Mouse (Mus musculus) hindbrain, embryonic 16.5 days (tissue): ENCODE measurements around the gene Rgs3. TPM values are rescaled to one million over a fixed set of nuclear protein-coding genes. Genes with fewer than 3 reads are reported as not detected.

Source experiments
- ATAC-seq: fragments of 200-750 bp; cut with Nextera tagmentation; 2 replicates; pipeline ENCODE4 v1.8.0; 2017; ENCODE audit warnings: moderate TSS enrichment, moderate library complexity
- H3K27ac ChIP-seq: fragments of 300-500 bp; sonication (generic); 2 replicates; pipeline ENCODE4 v1.5.1; 2014; ENCODE audit warnings: low read depth, mild to moderate bottlenecking, control low read depth, low read length, moderate library complexity
- H3K27me3 ChIP-seq: fragments of 300-500 bp; sonication (generic); replicated peaks from 2 replicates; pipeline ENCODE4 v1.6.1; 2014; ENCODE audit warnings: low read length; ENCODE audit not compliant: control insufficient read depth, insufficient read depth
- H3K36me3 ChIP-seq: fragments of 300-500 bp; sonication (generic); 2 replicates; pipeline ENCODE4 v1.6.1; 2014; ENCODE audit warnings: mild to moderate bottlenecking, low read length, moderate library complexity, mixed read lengths; ENCODE audit not compliant: control insufficient read depth, insufficient read depth
- H3K4me1 ChIP-seq: fragments of 300-500 bp; sonication (generic); 2 replicates; pipeline ENCODE4 v1.6.1; 2014; ENCODE audit warnings: low read depth, low read length; ENCODE audit not compliant: control insufficient read depth, insufficient read depth
- H3K4me2 ChIP-seq: fragments of 300-500 bp; sonication (generic); 2 replicates; pipeline ENCODE4 v1.6.1; 2014; ENCODE audit warnings: mild to moderate bottlenecking, low read length, control low read depth, moderate library complexity
- H3K4me3 ChIP-seq: fragments of 300-500 bp; sonication (generic); 2 replicates; pipeline ENCODE4 v1.5.1; 2014; ENCODE audit warnings: mild to moderate bottlenecking, low read length, control low read depth, moderate library complexity
- H3K9ac ChIP-seq: fragments of 300-500 bp; sonication (generic); 2 replicates; pipeline ENCODE4 v1.6.1; 2014; ENCODE audit warnings: low read depth, mild to moderate bottlenecking, control low read depth, low read length, moderate library complexity
- H3K9me3 ChIP-seq: fragments of 300-500 bp; sonication (generic); 2 replicates; pipeline ENCODE4 v1.6.1; 2014; ENCODE audit warnings: mild to moderate bottlenecking, low read length, moderate library complexity; ENCODE audit not compliant: control insufficient read depth
- WGBS: fragments of 180-500 bp; shearing (Covaris S2); extraction: QIAGEN DNeasy Blood & Tissue Kit; methylation state at CpG from one replicate; pipeline ENCODE4 v1.1.7; 2014; 5-methylcytosine and 5-hydroxymethylcytosine counted together
- polyA plus RNA-seq: library from polyadenylated mRNA; unstranded; fragments of >200 nt; fragmentation: Nextera tagmentation; extraction: Ambion mirVana; gene quantifications from 2 replicates; pipeline ENCODE4 v1.2.1, GENCODE M21; 2015

Gene Rgs3
- polyA plus RNA-seq, 1 experiment from 2014 or later, result 58.1 TPM

- H3K27ac ChIP-seq, result peak overlapping the region; percentile 48
- no peaks in the 10 kb centered on the region for H3K27me3 ChIP-seq
- H3K4me2 ChIP-seq, result peak overlapping the region; percentile 31
- peak overlapping the region; percentile 54 for H3K9ac ChIP-seq
- ATAC-seq, result no peak
- no peaks in the 10 kb centered on the region for H3K36me3 ChIP-seq
- peaks cover 15% of the 10 kb centered on the region for H3K4me1 ChIP-seq
- H3K9me3 ChIP-seq, result no peaks in the 10 kb centered on the region
- H3K4me3 ChIP-seq, result peak overlapping the region; percentile 26
- 78% methylated on average over 3 of the region's 3 CpGs for WGBS
These were observed 60.3 kb downstream of the Rgs3 start for GRCm38 (mm10) chr4:62619965-62620244.

DNA sequence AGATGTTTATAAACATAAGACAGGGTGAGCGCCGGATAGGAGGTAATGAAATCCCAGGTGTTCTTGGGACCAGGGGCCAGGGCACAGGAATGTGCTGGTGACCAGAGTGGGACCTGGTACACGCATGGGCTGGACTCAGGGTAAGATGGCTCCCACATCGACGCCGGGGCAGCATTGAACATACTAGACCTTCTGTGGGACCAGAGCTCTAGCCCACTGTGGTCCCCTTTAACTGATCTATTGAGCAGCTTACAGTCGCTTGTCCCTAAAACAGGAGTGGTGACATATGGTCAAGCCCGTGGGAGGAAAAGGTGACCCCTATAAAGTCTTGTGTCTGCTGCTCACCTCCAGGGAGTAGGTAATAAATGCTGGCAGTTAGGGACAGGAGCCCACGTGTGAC, 61.5 kb downstream of the Rgs3 start:
- Histone ChIP-seq H3K9ac (no peak overlapping the region), H3K4me3 (peak overlapping the region; percentile 8; the same call in 1 of the 2 replicates), H3K27me3 (no peaks in the 10 kb centered on the region), H3K9me3 (no peaks in the 10 kb centered on the region), H3K36me3 (no peaks in the 10 kb centered on the region), H3K4me1 (peaks cover 22% of the 10 kb centered on the region), H3K4me2 (no peak overlapping the region; the same call in 1 of the 2 replicates), H3K27ac (no peak overlapping the region)
- no peak for ATAC-seq
- 87% methylated on average over 9 of the region's 9 CpGs for WGBS

DNA sequence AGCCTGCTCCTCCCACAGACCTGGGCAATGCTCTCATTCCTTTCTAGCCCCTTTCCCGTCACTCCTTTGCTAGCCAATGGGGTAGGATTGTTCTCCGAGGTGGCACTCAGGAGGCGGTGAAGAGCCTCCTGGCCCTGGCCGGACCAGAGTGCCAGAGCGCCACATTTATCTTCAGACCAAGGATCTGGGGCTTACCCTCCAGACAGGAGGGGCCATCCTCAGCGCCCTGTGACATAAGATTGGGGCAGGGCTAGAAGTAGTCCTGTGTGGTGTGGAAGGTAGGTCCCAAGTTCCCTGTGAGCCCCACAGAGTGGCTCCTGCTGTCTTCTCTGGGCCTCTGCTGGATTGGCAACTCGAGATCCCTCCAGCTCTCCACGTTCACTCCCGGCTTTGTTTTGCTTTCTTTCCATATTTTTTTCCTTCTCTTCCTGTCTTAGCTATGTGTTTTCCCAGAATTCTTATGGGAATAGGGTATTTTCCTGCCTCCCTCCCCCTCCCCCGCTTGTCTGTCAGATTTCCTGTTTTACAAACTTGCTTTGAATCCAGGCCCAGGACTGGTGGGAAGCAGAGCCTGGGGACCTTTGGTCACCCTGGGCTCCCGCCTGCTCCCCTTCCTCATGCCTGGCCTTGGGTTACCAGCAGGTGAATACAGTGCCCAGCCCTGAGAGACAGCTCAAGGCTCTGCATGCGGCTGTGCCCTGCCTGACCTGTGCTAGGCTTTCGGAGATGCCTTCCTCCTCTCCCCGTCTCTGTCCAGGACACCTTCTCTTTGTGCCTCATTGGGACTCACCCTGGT, 62.4 kb downstream of the Rgs3 start:
- peak overlapping the region; percentile 16; the same call in 1 of the 2 replicates for H3K4me2 ChIP-seq
- H3K9me3 ChIP-seq, result no peaks in the 10 kb centered on the region
- no peak for ATAC-seq
- 69% methylated on average over 14 of the region's 14 CpGs for WGBS
- peak overlapping the region; percentile 23; the same call in 1 of the 2 replicates for H3K9ac ChIP-seq
- H3K36me3 ChIP-seq, result no peaks in the 10 kb centered on the region
- H3K4me1 ChIP-seq, result peaks cover 31% of the 10 kb centered on the region
- H3K27me3 ChIP-seq, result no peaks in the 10 kb centered on the region
- no peak overlapping the region for H3K4me3 ChIP-seq
- H3K27ac ChIP-seq, result peak overlapping the region; percentile 61

- Histone ChIP-seq H3K27me3 (no peaks in the 10 kb centered on the region), H3K4me2 (no peak overlapping the region; the same call in 1 of the 2 replicates), H3K4me1 (peaks cover 31% of the 10 kb centered on the region), H3K27ac (0 out of 2 replicates have a peak overlapping the region, but pooled peaks have one; percentile 66), H3K9me3 (no peaks in the 10 kb centered on the region), H3K36me3 (no peaks in the 10 kb centered on the region), H3K9ac (0 out of 2 replicates have a peak overlapping the region, but pooled peaks have one; percentile 13), H3K4me3 (no peak overlapping the region)
- no peak for ATAC-seq
- 70% methylated on average over 13 of the region's 13 CpGs for WGBS
These were observed 63.8 kb downstream of the Rgs3 start for GRCm38 (mm10) chr4:62623251-62624015.

DNA sequence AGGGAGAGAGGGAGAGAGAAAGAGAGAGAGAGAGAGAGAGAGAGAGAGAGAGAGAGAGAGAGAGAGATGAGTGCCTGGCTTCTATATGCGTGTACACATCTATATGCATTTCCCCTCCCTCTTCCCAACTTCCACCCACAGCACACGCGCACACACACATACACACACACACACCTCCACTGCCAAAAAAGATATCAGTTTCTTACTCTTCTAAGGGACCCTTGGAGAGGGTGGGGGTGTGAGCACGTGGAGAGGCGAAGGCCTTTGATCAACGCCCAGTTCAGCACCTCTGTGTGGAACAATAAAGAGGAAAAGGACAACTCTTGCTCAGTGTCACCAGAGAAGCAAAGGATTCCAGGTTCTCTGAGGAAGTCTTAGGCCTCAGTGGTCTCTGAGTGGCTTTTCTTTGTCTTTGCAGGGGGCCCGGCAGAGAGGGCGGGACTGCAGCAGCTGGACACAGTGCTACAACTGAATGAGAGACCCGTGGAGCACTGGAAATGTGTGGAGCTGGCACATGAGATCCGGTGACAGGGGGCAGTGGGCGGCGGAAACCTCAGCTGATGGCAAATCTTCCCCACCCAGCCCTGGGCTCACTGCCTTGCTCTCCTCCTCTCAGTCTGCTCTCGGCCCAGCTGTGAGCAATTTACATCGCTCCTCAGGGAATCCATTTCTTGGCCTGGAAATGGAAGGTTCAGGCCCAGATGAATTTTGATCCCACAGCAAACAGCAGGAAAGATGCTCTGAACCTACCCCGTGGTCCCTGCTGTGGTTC, 65.2 kb downstream of the Rgs3 start:
- Histone ChIP-seq H3K9me3 (no peaks in the 10 kb centered on the region), H3K4me2 (no peak overlapping the region; the same call in 1 of the 2 replicates), H3K27me3 (no peaks in the 10 kb centered on the region), H3K36me3 (no peaks in the 10 kb centered on the region), H3K4me3 (no peak overlapping the region), H3K27ac (peak overlapping the region; percentile 48), H3K9ac (peak overlapping the region; percentile 25), H3K4me1 (peaks cover 22% of the 10 kb centered on the region)
- peak; percentile 48 for ATAC-seq
- 30% methylated on average over 15 of the region's 15 CpGs for WGBS

DNA sequence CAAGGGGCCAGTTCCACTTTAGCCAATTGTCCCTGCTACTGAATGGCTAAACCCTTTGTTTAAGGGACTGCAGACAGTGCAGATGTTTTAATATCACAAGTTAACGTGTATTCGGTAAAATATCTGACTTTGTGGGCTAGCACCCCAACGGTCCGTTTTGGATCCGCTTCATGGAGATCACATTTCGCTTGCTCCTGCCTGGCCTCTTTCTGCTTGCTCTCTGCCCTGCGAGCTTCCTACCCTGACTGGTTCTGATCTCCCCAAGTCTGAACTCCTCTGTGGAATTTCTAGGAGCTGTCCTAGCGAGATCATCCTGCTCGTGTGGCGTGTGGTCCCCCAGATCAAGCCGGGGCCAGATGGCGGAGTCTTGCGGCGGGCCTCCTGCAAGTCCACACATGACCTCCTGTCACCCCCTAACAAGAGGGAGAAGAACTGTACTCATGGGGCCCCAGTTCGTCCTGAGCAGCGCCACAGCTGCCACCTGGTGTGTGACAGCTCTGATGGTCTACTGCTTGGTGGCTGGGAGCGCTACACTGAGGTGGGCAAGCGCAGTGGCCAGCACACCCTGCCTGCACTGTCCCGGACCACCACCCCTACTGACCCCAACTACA, 65.9 kb downstream of the Rgs3 start:
- H3K9me3 ChIP-seq, result no peaks in the 10 kb centered on the region
- H3K4me1 ChIP-seq, result peaks cover 20% of the 10 kb centered on the region
- H3K36me3 ChIP-seq, result no peaks in the 10 kb centered on the region
- peak overlapping the region; percentile 25 for H3K9ac ChIP-seq
- no peak overlapping the region for H3K4me3 ChIP-seq
- no peak for ATAC-seq
- WGBS, result 74% methylated on average over 19 of the region's 19 CpGs
- H3K4me2 ChIP-seq, result no peak overlapping the region
- no peak overlapping the region for H3K27ac ChIP-seq
- H3K27me3 ChIP-seq, result no peaks in the 10 kb centered on the region

DNA sequence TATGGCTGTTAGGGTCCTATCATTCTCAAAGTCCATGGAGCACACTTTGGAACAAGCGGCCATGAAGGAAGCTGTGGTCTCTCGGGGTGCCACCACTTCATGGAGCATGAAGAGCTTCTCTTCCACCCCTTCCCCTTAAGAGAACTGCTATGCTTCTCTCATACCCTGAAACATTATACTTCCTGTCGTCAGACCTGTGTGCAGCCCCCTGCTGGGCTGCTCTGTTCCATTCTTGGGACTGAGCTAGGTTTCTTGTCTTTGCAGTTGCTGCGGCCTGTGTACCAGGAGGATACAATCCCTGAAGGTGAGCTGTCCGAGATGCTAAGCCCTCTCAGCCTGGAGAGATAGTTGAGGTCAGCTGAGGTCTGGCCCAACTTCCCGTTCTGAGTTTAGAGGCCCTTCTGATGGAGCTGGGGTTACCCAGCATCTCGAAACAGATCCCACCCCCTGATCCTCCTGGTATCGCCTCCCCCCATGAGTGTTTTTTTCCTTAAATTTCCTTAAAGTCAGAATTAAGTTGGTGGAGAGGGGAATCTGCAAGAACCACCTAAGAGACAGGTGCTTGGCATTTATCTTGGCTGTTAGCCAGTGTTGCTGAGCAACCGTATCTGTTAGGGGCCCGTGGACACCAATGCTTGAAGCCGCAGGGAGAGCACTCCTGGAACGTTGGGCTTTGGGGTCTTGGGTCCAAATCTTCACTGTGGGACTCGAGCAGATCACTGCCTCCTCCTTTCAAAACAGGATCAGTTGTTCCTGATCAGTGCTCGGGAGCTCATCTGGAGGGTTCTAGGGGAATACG, 66.8 kb downstream of the Rgs3 start:
- no peak overlapping the region for H3K27ac ChIP-seq
- no peak for ATAC-seq
- WGBS, result 66% methylated on average over 15 of the region's 15 CpGs

GRCm38 (mm10) chr4:62627331-62627730, 67.7 kb downstream of the Rgs3 start:
- H3K36me3 ChIP-seq, result no peaks in the 10 kb centered on the region
- no peaks in the 10 kb centered on the region for H3K27me3 ChIP-seq
- H3K4me2 ChIP-seq, result no peak overlapping the region
- H3K27ac ChIP-seq, result no peak overlapping the region
- H3K4me3 ChIP-seq, result no peak overlapping the region
- no peak for ATAC-seq
- H3K9me3 ChIP-seq, result no peaks in the 10 kb centered on the region
- H3K4me1 ChIP-seq, result peaks cover 20% of the 10 kb centered on the region
- 79% methylated on average over 4 of the region's 4 CpGs for WGBS
- H3K9ac ChIP-seq, result no peak overlapping the region

More for the DNA sequence above, 66.8 kb downstream of the Rgs3 start:
- Histone ChIP-seq H3K9me3 (no peaks in the 10 kb centered on the region), H3K4me3 (no peak overlapping the region), H3K27me3 (no peaks in the 10 kb centered on the region), H3K4me1 (peaks cover 20% of the 10 kb centered on the region), H3K36me3 (no peaks in the 10 kb centered on the region), H3K4me2 (no peak overlapping the region), H3K9ac (no peak overlapping the region)
